Mouse (Mus musculus): ENCODE data around the gene Trpc4. TPM values are rescaled to one million over a fixed set of nuclear protein-coding genes. Genes with fewer than 3 reads are reported as not detected.

Trpc4 gene
- polyA plus RNA-seq, 1 experiment from 2014 or later = 0.06 TPM

DNA sequence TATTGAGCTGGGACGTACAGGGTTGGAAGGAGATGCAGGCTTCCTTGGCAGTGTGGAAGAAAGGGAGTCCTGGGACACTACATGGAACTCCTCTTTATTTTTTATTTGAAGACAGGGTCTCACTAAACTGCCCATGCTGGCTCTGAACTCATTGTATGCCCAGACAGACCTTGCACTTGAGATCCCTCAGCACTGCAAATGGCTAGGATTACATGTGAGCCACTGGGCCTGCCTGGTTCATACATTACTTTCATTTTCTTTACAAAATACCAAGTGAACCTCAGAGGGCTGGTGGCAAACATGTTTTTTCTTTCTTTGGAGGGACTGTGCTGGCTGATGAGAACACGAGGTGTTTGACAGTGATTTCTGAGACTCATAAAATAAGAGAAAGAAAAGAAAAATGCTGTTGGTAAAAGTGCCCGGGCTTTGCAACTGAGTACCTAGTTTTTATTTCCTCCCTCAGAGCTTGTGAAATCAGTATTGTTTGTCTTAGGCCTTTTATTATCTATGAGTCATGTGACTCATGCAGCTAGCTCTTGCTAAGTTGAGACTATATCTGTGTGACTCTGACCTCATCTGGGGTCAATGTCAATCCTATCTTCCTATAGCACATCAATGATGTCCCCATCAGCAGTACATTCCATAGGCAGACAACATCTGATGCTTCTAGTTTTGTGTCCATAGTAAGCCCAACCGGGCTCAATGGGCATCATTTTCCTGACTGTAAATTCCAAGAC is 89.1 kb downstream of the Trpc4 start:
- WGBS = 76% methylated on average over 4 of the region's 4 CpGs

DNA sequence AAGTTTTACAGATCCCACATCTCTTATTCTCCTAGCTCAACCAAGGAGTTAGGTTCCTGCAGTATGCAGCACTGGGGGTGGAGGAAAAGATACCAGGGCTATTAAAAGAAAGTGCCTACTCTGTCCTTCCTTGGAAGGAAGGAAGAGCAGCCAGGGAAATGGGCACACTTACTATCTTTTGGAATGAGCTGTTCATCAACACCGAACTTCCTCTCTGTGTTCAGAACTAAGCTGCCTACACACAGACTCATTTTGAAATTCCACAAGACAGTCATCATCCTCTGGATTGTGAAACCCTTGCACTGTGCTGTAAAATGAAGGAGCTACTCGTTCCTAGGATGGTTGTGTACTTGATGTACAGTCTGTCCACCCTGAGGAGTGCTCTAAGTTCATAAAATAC is 90.6 kb downstream of the Trpc4 start:
- Histone ChIP-seq H3K36me3 (ENCODE audit: control insufficient read depth, insufficient read depth, low read length) (no peaks in the 10 kb centered on the region), H3K4me3 (ENCODE audit: low read length) (no peak overlapping the region), H3K4me1 (replicated peaks; ENCODE audit: control insufficient read depth, insufficient read depth, low read length) (no peaks in the 10 kb centered on the region), H3K9ac (ENCODE audit: low read length) (no peak overlapping the region), H3K27ac (ENCODE audit: low read length) (no peak overlapping the region), H3K4me2 (ENCODE audit: low read depth, low read length) (no peak overlapping the region), H3K27me3 (ENCODE audit: control insufficient read depth, insufficient read depth, low read depth, low read length) (no peaks in the 10 kb centered on the region), H3K9me3 (ENCODE audit: control insufficient read depth, low read length) (no peaks in the 10 kb centered on the region)
- 51% methylated on average over 2 of the region's 2 CpGs for WGBS
- no peak for ATAC-seq (ENCODE audit: low read depth)

More for the DNA sequence above, 89.1 kb downstream of the Trpc4 start:
- Histone ChIP-seq H3K27me3 (ENCODE audit: control insufficient read depth, insufficient read depth, low read depth, low read length) (no peaks in the 10 kb centered on the region), H3K4me2 (ENCODE audit: low read depth, low read length) (no peak overlapping the region), H3K4me3 (ENCODE audit: low read length) (no peak overlapping the region), H3K36me3 (ENCODE audit: control insufficient read depth, insufficient read depth, low read length) (no peaks in the 10 kb centered on the region), H3K9me3 (ENCODE audit: control insufficient read depth, low read length) (no peaks in the 10 kb centered on the region), H3K9ac (ENCODE audit: low read length) (no peak overlapping the region), H3K27ac (ENCODE audit: low read length) (no peak overlapping the region), H3K4me1 (replicated peaks; ENCODE audit: control insufficient read depth, insufficient read depth, low read length) (no peaks in the 10 kb centered on the region)
- ATAC-seq (ENCODE audit: low read depth) = no peak

DNA sequence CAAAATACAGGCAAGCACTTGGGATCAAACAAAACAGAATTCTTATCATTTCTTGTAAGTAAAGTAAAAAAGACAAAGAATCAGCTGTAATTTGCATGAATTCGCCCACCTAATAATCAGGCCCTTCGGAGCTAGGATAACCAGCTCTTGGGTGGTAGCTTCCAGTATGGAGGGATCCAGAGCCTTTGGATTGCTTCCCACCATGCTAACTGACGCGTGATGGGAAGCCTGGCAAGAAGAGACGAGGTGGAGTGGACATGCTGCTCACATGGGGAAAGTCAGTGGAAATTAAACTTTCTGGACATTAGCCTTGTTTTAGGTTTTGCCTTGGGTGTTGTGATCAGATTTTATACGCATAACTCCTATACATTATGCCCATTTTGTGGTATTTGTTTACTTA is 93.5 kb downstream of the Trpc4 start:
- Histone ChIP-seq H3K4me1 (replicated peaks; ENCODE audit: control insufficient read depth, insufficient read depth, low read length) (no peaks in the 10 kb centered on the region), H3K27me3 (ENCODE audit: control insufficient read depth, insufficient read depth, low read depth, low read length) (no peaks in the 10 kb centered on the region), H3K27ac (ENCODE audit: low read length) (no peak overlapping the region), H3K9ac (ENCODE audit: low read length) (no peak overlapping the region), H3K4me2 (ENCODE audit: low read depth, low read length) (no peak overlapping the region), H3K36me3 (ENCODE audit: control insufficient read depth, insufficient read depth, low read length) (no peaks in the 10 kb centered on the region), H3K9me3 (ENCODE audit: control insufficient read depth, low read length) (no peaks in the 10 kb centered on the region), H3K4me3 (ENCODE audit: low read length) (no peak overlapping the region)
- 80% methylated on average over 6 of the region's 6 CpGs for WGBS
- ATAC-seq (ENCODE audit: low read depth) = no peak

DNA sequence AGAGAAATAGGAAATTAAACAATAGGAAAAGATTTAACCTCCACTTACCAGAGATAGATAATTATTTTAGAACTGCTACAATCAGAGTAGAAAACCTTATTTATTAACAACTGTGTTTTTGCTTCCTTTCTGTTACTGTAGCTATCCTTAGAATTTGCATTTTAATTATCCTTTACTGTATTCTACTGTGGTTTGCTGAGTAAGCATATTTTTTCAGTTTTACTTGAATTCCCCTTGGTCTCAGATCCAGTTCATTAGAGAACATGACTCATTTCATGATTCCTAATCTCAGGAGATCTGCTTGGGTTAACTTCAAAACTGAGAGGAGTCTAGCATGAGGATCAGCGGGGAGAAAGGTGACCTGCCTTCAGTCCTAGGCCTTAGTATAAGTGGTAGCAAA is 111.1 kb downstream of the Trpc4 start:
- WGBS = 92% methylated on average over 1 of the region's 1 CpGs
- H3K36me3 ChIP-seq (ENCODE audit: control insufficient read depth, insufficient read depth, low read length) = no peaks in the 10 kb centered on the region
- no peaks in the 10 kb centered on the region for H3K27me3 ChIP-seq (ENCODE audit: control insufficient read depth, insufficient read depth, low read depth, low read length)
- no peaks in the 10 kb centered on the region for H3K9me3 ChIP-seq (ENCODE audit: control insufficient read depth, low read length)
- no peaks in the 10 kb centered on the region for H3K4me1 ChIP-seq (replicated peaks; ENCODE audit: control insufficient read depth, insufficient read depth, low read length)
- ATAC-seq (ENCODE audit: low read depth) = no peak
- no peak overlapping the region for H3K4me3 ChIP-seq (ENCODE audit: low read length)
- H3K27ac ChIP-seq (ENCODE audit: low read length) = no peak overlapping the region
- H3K4me2 ChIP-seq (ENCODE audit: low read depth, low read length) = no peak overlapping the region
- H3K9ac ChIP-seq (ENCODE audit: low read length) = no peak overlapping the region

DNA sequence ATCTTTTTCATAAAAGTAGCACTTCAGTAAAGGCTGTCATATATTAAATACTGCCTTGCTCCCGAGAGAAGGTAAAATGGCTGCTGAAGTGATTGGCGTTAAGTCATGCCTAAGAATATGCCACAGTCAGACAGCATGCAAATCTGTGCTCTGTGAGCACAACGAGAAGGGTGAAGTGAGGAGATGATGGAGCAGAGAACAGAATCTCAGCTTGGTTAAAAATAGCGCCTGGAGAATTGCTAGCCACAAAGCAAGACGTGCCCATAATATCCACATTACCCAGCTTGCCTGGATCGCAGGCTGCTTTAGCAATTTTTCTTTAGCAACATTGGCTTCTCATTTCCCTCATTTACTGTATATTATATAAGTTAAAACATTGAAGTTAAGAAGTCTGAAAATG is 113.3 kb downstream of the Trpc4 start:
- Histone ChIP-seq H3K36me3 (ENCODE audit: control insufficient read depth, insufficient read depth, low read length) (no peaks in the 10 kb centered on the region), H3K4me2 (ENCODE audit: low read depth, low read length) (no peak overlapping the region), H3K9me3 (ENCODE audit: control insufficient read depth, low read length) (no peaks in the 10 kb centered on the region), H3K4me3 (ENCODE audit: low read length) (no peak overlapping the region), H3K27me3 (ENCODE audit: control insufficient read depth, insufficient read depth, low read depth, low read length) (no peaks in the 10 kb centered on the region), H3K9ac (ENCODE audit: low read length) (no peak overlapping the region), H3K4me1 (replicated peaks; ENCODE audit: control insufficient read depth, insufficient read depth, low read length) (no peaks in the 10 kb centered on the region), H3K27ac (ENCODE audit: low read length) (no peak overlapping the region)
- no peak for ATAC-seq (ENCODE audit: low read depth)
- 69% methylated on average over 6 of the region's 6 CpGs for WGBS

DNA sequence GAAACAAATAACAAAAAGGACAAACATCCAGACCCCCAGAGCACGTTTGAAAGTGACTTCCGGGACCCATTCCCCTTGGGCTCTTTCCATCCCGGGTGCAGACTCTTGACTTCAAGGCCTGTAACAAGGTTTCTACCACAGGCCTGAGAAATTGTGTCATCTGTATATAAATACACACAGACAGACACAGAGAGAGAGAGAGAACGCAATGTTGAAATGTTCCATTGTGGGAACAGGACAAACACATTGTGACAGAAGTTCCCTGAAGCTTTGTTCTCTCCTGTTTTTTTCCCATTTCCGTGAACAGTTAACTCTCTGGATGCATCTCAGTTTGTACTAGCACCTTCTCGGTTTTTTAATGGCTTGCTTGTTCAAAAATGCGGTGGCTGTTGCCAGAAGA is 118.8 kb downstream of the Trpc4 start:
- WGBS = 56% methylated on average over 7 of the region's 7 CpGs
- H3K27ac ChIP-seq (ENCODE audit: low read length) = no peak overlapping the region
- H3K4me2 ChIP-seq (ENCODE audit: low read depth, low read length) = no peak overlapping the region
- no peak for ATAC-seq (ENCODE audit: low read depth)
- no peaks in the 10 kb centered on the region for H3K36me3 ChIP-seq (ENCODE audit: control insufficient read depth, insufficient read depth, low read length)
- no peak overlapping the region for H3K9ac ChIP-seq (ENCODE audit: low read length)
- no peaks in the 10 kb centered on the region for H3K4me1 ChIP-seq (replicated peaks; ENCODE audit: control insufficient read depth, insufficient read depth, low read length)
- H3K4me3 ChIP-seq (ENCODE audit: low read length) = no peak overlapping the region
- no peaks in the 10 kb centered on the region for H3K27me3 ChIP-seq (ENCODE audit: control insufficient read depth, insufficient read depth, low read depth, low read length)
- no peaks in the 10 kb centered on the region for H3K9me3 ChIP-seq (ENCODE audit: control insufficient read depth, low read length)

DNA sequence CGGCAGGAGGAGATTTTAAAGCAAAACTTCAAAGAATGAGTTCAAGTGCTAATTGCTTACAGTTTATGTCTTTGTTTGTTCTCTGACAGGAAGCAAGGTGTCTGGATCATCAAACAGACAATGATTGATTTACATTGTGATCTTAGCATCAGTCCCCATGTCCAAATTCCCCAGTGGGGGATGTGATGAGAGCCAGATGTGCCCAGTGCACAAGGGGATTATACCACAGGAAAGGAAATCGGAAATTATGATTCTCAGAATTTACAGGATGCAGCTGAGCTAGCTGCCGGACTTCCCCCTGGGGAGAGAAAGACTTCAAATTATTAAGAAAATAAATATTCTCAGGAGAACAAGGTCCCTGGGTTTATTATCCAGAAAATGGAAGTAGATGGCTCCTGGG is 133.9 kb downstream of the Trpc4 start:
- Histone ChIP-seq H3K9ac (ENCODE audit: low read length) (no peak overlapping the region), H3K4me2 (ENCODE audit: low read depth, low read length) (no peak overlapping the region), H3K9me3 (ENCODE audit: control insufficient read depth, low read length) (no peaks in the 10 kb centered on the region), H3K27ac (ENCODE audit: low read length) (no peak overlapping the region), H3K4me1 (replicated peaks; ENCODE audit: control insufficient read depth, insufficient read depth, low read length) (no peaks in the 10 kb centered on the region), H3K27me3 (ENCODE audit: control insufficient read depth, insufficient read depth, low read depth, low read length) (no peaks in the 10 kb centered on the region), H3K36me3 (ENCODE audit: control insufficient read depth, insufficient read depth, low read length) (no peaks in the 10 kb centered on the region), H3K4me3 (ENCODE audit: low read length) (no peak overlapping the region)
- ATAC-seq (ENCODE audit: low read depth) = no peak
- 28% methylated on average over 3 of the region's 3 CpGs for WGBS

DNA sequence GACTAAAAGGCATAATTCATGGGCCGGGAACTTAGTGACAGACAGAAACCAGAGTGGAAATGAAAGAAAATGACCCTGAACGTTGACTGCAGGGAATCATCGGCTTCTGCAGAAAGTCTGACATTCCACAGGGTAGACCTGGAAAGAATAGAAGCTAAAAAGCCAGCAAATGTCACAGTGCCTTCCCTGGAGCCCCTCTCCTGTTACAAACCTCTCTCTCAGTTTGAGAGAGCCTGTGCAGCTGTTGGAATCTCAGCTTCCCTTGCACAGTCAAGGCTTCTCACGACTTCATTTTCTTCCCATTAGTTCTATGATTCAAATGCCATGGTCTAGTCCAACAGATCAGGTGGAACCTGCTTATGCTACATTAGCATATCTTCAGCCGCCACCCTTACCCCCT is 154.8 kb downstream of the Trpc4 start:
- H3K36me3 ChIP-seq (ENCODE audit: control insufficient read depth, insufficient read depth, low read length) = no peaks in the 10 kb centered on the region
- 47% methylated on average over 5 of the region's 5 CpGs for WGBS
- H3K9ac ChIP-seq (ENCODE audit: low read length) = no peak overlapping the region
- no peaks in the 10 kb centered on the region for H3K9me3 ChIP-seq (ENCODE audit: control insufficient read depth, low read length)
- H3K4me1 ChIP-seq (replicated peaks; ENCODE audit: control insufficient read depth, insufficient read depth, low read length) = no peaks in the 10 kb centered on the region
- no peak overlapping the region for H3K4me3 ChIP-seq (ENCODE audit: low read length)
- no peak overlapping the region for H3K27ac ChIP-seq (ENCODE audit: low read length)
- H3K4me2 ChIP-seq (ENCODE audit: low read depth, low read length) = no peak overlapping the region
- no peaks in the 10 kb centered on the region for H3K27me3 ChIP-seq (ENCODE audit: control insufficient read depth, insufficient read depth, low read depth, low read length)
- ATAC-seq (ENCODE audit: low read depth) = no peak

DNA sequence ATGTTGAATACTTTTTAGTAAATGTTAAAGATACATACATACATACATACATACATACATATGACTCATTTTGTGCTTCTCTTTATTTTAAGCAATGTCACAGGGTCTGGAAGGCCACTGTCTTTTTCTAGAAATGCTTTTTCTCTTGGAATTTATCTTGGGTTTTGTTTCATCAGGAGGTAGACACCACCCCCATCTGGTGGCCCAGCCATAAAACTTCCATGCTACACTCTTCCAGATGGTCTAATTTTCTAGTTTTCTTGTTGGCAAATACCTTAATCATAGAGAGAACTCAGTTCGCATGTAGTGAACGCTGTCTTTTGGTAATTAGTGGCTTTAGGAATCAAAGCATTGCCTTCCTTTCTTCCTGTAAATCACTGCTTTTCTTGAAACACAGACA is 158.2 kb downstream of the Trpc4 start:
- no peaks in the 10 kb centered on the region for H3K36me3 ChIP-seq (ENCODE audit: control insufficient read depth, insufficient read depth, low read length)
- WGBS = 71% methylated on average over 2 of the region's 2 CpGs
- no peaks in the 10 kb centered on the region for H3K9me3 ChIP-seq (ENCODE audit: control insufficient read depth, low read length)
- H3K9ac ChIP-seq (ENCODE audit: low read length) = no peak overlapping the region
- H3K27me3 ChIP-seq (ENCODE audit: control insufficient read depth, insufficient read depth, low read depth, low read length) = no peaks in the 10 kb centered on the region
- no peaks in the 10 kb centered on the region for H3K4me1 ChIP-seq (replicated peaks; ENCODE audit: control insufficient read depth, insufficient read depth, low read length)
- no peak overlapping the region for H3K27ac ChIP-seq (ENCODE audit: low read length)
- ATAC-seq (ENCODE audit: low read depth) = no peak
- no peak overlapping the region for H3K4me3 ChIP-seq (ENCODE audit: low read length)
- H3K4me2 ChIP-seq (ENCODE audit: low read depth, low read length) = no peak overlapping the region

All from lung, embryonic 16.5 days (tissue).